Mouse (Mus musculus) MEL (cell line): ENCODE results near the gene Nucb1.
A peak's percentile ranks its signal among the peaks of the same experiment; 100 is the strongest.

Source experiments
- CTCF ChIP-seq, 3 experiments: IDR thresholded peaks in 2 of 3; conservative IDR thresholded peaks in 1 of 3; 2 replicates each; pipeline ENCODE4 v1.5.1; 2011 to 2012; ENCODE audit warnings: low read length in 3 of 3, low read depth in 2 of 3, mild to moderate bottlenecking in 2 of 3, improper control_type of control experiment in 1 of 3, inconsistent platforms in 1 of 3, mixed read lengths in 1 of 3, moderate library complexity in 1 of 3; ENCODE audit not compliant: control insufficient read depth in 1 of 3, insufficient read depth in 1 of 3, poor library complexity in 1 of 3, severe bottlenecking in 1 of 3
- E2F4 ChIP-seq: IDR thresholded peaks from 2 replicates; pipeline ENCODE4 v1.6.1; 2011; ENCODE audit warnings: low read depth, low read length, improper control_type of control experiment, borderline replicate concordance
- ETS1 ChIP-seq: IDR thresholded peaks from 2 replicates; pipeline ENCODE4 v1.6.1; 2012; ENCODE audit warnings: low read depth, mild to moderate bottlenecking, inconsistent platforms, low read length, improper control_type of control experiment, moderate library complexity
- GATA1 ChIP-seq: IDR thresholded peaks from 2 replicates; pipeline ENCODE4 v1.6.1; 2011; ENCODE audit warnings: low read depth, low read length, improper control_type of control experiment
- MAFK ChIP-seq: IDR thresholded peaks from 2 replicates; pipeline ENCODE4 v1.6.1; 2011; ENCODE audit warnings: low read depth, mild to moderate bottlenecking, low read length, improper control_type of control experiment, borderline replicate concordance
- POLR2A ChIP-seq, 2 experiments: IDR thresholded peaks; 2 replicates each; pipeline ENCODE4 v1.6.1; 2011 to 2012; ENCODE audit warnings: low read length in 2 of 2, mild to moderate bottlenecking in 2 of 2, control low read depth in 1 of 2, improper control_type of control experiment in 1 of 2, low read depth in 1 of 2, moderate library complexity in 1 of 2; ENCODE audit not compliant: control insufficient read depth in 1 of 2, insufficient read depth in 1 of 2, poor library complexity in 1 of 2

- TF ChIP-seq CTCF (IDR thresholded peaks at IDR 0.05 in 2 of 3, conservative IDR thresholded peaks at IDR 0.05 in 1 of 3; ENCODE audit: control insufficient read depth in 1 of 3, insufficient read depth in 1 of 3, low read depth in 2 of 3, low read length in 3 of 3, poor library complexity in 1 of 3, severe bottlenecking in 1 of 3) (no peak), E2F4 (no peak), POLR2A (IDR thresholded peaks at IDR 0.05; ENCODE audit: control insufficient read depth in 1 of 2, insufficient read depth in 1 of 2, low read depth in 1 of 2, low read length in 2 of 2, poor library complexity in 1 of 2) (0 out of 4 replicates have a peak, but pooled peaks of 1 of the 2 experiments have one; percentile 32), GATA1 (no peak), ETS1 (no peak), MAFK (no peak)
These were observed 17.9 kb downstream of the Nucb1 start for GRCm38 (mm10) chr7:45492225-45492844.
